Mouse (Mus musculus) layer of hippocampus, adult 11-12 months (tissue): Measurements from ENCODE around the gene Cand2.
A peak's percentile ranks its signal among the peaks of the same experiment; 100 is the strongest.
"Not testable (repeated sequence)": the region's sequence is repeated elsewhere in the genome, so short reads cannot be mapped to it uniquely, and the experiment has no call there.

Experiments used
- DNase-seq: peaks from one replicate; pipeline ENCODE4 v3.0.0; 2022; ENCODE audit warnings: low spot score

Gene Cand2

DNA sequence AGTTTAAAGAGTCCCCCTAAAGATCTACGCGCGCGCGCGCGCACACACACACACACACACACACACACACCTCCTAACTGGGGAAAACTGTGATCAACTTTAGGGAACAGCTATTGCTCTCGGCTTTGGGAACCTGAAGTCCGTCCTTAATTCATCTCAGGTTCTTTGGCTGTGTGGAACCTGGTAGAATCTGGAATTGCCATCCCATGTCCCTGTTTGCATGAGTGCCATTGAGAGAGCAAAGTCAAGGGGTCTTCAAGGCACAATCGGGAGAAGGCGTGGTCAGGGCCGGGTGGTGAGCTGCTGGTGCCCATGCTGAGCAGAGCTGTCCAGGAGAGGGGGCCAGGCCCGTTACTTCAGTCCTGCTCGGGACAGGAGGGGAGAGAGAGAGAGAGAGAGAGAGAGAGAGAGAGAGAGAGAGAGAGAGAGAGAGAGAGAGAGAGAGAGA lies 348 bp upstream of the Cand2 start:
- no peak for DNase-seq

DNA sequence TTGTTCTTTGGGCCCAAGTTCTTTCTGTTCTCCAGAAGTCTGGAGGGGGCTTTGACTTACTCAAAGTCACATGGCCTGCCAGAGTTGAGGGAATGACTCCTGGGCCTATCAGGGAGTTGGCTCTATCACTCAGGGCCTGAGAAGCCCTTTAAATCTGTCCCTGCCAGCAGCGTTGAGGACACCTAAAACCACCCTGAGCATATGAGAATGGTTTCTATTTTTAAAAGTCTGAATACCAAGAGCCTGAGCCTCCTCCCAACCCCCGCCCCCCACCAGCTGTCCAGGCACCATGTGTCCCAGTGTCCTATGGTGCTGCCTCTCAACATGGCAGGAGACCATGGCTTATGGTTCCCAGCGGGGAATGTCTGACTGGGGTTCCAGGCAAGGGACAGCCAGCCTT lies 1.5 kb downstream of the Cand2 start:
- DNase-seq: no peak

DNA sequence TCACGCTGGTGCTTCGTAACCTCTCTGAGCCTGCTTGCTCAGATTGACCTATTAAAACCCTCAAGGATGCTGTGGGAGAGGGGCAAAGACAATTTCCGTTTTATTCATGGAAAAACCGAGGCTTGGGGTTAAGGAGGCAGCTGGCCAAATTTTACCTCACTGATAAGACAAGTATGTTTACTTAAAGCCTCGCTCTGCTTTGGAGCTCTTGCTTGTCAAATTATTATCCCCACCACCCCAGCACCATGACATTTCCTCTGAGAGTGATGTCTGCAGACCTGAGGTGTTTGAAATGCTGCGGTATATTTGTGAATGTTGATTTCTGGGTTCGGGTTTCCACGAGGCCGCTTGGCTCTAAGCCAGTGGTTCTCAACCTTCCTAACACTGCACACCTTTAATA lies 2.0 kb downstream of the Cand2 start:
- no peak for DNase-seq

DNA sequence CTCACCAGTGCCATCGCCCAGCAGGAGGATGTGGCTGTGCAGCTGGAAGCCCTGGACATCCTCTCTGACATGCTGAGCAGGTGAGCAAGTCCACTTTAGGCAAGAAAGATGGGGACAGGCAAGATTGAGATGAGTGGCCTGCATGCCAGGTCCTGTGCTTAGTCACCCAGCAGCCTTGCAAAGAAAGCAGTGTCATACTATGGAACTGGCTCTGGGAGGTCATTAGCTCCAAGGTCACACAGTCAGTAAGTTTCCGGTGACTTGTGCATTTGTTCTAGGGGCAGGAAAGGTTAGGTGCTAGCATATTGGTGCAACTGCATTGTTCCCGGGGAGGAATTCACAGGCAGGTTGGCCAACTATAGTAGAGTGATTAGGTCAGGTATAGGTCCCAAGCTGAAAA lies 8.4 kb downstream of the Cand2 start:
- DNase-seq: no peak

DNA sequence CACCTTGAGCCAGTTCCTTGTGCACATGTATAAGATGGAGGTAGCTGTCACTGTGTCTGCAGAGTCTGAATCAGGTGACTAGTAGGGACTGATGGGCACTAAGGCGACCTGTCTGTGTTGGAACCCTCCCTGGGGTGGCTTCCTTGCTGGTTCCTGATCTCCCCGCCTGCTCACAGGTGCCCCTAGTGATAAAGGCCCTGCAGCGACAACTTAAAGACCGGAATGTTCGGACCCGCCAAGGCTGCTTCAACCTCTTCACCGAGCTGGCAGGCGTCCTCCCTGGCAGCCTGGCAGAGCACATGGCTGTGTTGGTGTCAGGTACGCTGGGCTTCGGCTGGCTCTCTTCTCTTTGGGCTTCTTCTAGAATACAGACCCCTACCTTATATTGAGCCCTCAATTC lies 16.7 kb downstream of the Cand2 start:
- no peak for DNase-seq

DNA sequence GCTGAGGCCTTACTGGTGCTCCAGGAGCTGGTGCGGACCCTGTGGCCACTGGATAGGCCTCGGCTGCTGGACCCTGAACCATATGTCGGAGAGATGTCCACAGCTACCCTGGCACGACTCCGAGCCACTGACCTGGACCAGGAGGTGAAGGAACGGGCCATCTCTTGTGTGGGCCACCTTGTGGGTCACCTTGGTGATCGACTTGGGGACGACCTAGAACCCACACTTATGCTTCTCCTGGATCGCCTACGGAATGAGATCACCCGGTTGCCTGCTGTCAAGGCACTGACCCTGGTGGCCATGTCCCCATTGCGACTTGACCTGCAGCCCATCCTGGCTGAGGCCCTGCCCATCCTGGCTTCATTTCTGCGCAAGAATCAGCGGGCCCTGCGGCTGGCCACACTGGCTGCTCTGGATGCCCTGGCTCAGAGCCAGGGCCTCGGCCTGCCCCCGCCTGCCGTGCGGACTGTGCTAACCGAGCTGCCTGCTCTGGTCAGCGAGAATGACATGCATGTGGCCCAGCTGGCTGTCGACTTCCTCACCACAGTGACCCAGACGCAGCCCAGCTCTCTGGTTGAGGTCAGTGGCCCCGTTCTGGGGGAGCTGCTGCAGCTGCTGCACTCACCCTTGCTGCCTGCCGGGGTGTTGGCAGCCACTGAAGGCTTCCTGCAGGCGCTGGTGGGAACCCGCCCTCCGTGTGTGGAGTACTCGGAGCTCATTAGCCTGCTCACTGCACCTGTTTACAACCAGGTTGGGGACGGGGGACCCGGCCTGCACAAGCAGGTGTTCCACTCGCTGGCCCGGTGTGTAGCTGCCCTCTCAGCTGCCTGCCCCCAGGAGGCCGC lies 17.7 kb downstream of the Cand2 start:
- DNase-seq: peak; percentile 21

DNA sequence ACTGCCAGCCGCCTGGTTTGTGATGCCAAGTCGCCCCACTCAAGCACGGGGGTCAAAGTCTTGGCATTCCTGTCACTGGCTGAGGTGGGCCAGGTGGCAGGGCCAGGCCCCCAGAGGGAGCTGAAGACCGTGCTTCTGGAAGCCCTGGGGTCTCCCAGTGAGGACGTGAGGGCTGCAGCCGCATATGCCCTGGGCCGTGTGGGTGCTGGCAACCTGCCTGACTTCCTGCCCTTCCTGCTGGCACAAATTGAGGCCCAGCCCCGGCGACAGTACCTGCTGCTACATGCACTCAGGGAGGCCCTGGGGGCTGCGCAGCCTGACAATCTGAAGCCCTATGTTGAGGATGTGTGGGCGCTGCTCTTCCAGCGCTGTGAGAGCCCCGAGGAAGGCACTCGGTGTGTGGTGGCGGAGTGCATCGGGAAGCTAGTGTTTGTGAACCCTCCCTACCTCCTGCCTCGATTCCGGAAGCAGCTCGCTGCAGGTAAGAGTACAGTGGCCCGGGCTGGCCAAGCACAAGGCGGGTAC lies 18.4 kb downstream of the Cand2 start:
- no peak for DNase-seq

DNA sequence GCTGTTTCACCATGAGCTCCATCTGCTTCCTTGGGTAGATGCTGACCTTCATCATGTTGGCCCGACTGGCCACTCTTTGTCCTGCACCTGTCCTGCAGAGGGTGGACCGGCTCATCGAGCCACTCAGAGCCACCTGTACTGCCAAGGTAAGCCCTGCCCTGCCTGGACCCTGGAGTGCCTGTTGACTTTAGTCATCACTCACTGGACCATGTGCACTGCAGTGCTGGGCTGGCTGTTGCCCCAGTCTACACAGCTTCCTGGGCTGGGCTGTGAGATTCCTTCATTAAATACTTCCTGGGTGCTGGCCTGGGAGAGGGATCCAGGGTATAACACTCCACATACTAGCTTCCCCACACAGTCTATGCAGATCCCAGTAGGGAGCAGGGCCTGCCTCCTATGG lies 27.5 kb downstream of the Cand2 start:
- DNase-seq: no peak

DNA sequence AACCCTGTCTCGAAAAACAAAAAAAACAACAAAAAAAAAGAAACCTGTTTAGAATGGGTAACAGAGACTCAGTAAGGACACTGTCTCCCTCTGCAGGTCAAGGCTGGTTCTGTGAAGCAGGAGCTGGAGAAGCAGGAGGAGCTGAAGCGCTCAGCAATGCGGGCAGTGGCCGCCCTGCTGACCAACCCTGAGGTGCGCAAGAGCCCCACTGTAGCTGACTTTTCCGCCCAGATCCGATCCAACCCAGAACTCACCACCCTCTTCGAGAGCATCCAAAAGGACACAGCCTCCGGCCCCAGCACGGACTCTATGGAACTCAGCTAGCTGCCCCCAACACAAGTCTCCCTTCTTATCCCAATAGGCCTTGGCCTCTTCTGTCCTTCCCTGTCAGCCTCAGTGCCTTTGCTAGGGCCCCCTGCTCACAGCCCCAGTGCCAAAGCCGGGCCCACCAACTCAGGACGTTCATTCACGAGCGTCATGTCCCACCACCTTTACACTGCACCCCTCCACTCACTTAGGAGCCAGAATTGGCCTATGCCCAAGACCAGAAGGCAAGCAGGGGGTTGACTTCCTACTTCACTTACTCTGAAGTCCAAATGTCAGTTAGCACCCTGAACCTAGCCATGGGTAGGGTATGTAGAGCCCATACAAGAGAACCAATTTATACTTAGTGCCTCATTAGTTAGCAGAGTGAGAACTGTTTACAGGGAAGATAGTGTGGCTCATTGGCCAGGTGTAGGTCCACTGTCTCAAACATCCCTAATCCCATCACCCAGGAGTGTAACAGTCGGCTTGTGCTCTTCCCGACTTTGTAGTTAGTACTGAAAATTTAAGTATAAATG lies 29.4 kb downstream of the Cand2 start:
- peak; percentile 82 for DNase-seq

DNA sequence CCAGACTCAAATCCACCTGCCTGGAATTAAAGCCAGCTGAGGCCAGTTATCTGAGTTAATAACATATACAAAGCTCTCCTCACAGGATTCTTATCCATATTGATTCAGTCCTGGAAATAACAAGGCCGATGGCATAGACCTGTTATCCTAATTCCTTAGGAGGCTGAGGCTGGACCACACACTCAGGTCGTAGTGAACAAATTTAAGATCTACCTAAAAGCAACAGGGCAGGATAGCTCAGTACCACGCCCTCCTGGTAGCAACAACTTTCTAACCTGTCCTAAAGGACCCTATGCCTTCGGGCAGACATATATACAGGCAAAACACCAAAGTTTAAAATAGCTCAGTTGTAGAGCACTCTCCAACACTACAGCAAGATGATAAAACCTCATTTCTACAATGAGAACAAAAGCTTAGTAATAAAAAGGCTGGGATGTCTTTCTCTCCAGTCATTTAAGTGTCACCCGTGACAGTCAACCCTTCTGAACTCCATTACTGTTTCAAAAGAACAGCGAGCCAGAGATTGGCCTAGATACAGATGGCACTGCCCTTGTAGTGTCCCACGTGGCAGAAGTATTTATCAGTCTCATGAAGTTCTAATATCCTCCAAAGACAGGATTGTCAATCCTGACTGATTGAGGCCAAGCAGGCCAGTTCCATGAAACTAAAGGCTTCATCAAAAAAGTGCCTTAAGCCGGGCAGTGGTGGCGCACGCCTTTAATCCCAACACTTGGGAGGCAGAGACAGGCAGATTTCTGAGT lies 30.3 kb downstream of the Cand2 start:
- no peak for DNase-seq

DNA sequence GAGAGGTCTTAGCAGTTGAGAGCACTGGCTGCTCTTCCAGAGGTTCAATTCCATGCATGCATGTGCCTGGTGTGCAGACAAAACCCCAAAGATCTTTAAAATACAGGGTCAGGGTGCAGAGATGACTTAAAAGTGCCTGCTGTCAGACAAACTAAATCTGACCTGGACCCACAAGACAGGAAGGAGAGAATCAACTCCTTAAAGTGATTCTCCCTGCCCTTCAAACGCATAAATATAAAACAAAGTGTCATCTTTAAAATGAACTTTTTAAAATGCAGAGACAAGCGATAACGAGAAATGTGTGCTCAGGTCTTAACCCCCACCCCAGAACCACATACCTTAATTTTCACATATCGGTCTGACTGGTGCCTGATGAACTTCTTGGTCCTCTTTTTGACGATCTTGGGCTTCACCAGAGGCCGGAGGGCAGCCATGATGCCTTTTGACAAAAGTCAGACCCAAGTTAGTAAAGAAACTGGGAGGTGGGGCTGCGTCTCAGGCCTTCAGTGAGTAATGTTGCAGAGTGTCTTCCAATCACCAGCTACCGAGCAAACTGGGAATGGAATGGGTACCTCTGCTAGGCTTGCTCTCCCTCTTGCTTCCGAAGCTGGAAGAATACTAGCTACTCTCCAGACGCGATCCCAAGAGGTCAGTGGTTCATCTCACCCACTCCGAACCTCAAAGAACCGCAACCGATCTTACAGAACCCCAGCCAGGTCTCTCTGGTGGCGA lies 33.3 kb downstream of the Cand2 start:
- no peak for DNase-seq

DNA sequence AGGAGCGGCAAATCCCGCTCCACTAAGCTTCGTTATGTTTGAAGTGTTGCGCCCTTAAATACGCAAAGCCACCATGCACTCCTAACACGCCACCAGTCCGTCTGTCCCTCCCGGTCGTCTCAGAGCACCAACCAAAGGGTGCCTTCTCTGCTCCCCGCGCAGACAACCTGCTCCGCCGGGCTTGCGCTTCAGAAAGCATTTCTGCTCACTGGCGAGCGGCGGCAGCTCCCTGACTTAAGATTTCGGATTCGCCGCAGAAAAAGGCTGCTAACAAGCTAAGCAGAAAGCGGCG lies 33.8 kb downstream of the Cand2 start:
- DNase-seq: no peak

DNA sequence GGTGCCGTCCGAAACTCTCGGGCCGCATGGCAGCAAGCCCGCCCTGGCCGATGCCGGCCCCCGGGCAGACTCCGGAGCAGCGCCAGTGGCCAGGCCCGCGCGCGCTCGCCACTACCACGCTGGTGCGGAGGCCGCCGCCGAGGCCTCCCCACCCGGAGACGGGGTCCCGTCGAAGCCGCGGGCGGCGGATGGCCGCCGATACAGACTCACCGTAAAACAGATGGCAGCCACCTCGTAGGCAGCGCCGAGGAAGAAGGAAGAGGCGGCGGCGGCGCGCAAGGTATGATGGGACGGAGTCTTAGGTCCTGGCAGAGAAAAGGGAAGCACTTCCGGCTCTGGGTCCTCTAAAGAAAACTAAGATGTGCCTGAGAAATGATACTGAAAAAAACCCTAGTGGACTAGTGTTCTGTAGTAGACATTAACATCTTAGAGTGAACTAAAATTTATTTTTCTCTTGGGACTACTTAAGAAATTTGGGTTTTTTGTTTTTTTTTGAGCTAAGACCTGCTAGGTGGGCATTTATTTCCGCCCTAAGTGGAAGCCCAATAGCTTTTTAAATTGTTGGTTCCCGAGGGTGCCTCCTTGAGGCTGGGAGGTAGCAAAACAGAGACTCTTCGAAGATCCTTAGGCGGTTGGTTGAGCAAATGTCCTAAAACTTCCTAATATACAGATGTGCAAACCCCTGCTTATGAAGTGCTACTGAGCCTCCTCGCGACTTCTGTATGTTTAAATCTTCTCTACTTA lies 34.3 kb downstream of the Cand2 start, which contains the start of gene Rpl32:
Gene Rpl32 (minus strand): TSS at position 260 of the 744 bp plus-strand sequence.
- DNase-seq: peak; percentile 88

DNA sequence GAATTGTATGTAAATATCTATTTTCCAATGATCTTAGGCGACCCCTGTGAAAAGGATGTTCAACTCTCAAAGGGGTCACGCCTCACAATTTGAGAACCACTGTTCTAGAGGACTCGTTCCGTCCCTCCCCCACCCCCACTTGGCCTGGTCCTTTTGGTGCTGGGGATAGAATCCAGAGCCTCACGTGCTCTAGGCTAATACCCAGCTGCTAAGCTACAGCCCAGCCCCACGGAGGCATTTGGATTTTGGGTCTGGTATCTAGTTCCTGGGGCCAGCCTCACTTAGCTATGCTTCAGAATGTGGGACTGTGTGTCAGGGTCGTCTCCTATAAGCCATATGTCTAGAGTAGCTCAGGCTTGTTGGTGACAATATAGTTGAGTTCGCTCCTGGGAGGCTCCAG lies 37.3 kb downstream of the Cand2 start:
- no peak for DNase-seq

DNA sequence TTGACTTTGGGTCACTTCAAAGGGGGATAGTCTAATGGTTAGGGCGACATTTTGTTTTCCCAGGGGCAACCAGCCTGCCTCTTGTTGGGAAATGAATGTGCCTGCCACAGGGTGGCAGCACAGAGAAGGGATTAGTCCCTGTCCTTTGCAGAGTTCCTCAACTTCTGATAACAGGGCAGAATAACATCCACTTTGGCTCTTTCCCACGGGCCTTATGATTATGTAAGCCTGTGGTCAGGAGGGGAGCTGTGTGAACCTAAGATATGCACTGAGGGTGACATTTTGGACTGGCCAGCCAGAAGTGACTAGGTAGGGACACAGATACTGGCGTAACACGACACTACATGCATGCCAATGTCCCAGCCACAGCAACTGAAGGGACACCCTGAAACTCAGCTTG lies 39.8 kb downstream of the Cand2 start:
- peak; percentile 71 for DNase-seq

DNA sequence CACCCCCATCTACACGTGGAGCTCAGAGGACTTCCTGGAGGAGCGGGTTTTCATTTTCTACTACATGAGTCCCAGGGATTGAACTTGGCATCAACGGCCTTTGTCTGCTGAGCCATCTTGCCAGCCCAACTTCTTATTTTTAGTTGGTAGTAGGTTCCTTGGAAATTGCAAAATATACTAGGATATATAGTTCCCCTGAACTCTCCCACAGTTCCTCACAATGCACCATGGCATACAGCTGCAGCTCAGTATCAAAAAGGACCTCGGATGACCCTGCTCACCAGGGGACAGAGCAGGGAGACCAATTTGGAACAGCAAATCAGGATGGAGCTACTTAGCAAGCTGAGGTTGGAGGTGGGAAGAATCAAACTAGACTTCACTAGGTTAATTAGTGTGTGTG lies 40.7 kb downstream of the Cand2 start:
- DNase-seq: no peak

DNA sequence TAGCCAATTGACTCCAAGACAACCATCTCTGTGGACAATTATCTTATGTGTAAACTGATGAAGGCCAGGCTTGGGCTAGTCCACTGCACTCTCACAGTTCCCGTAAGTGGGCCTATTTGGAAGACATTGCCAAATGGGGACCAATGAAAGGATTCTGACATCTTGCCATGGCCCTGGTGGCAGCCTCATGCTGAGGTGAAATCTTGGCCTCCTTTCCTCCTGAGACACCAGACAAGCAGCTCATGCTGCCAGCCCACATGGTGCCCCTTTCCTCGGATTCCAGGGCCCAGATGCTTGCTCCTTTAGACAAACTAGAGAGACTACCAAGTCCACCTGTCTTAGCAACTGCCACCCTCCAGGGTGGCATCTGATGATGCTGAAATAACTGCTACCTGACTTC lies 43.8 kb downstream of the Cand2 start:
- DNase-seq: no peak

DNA sequence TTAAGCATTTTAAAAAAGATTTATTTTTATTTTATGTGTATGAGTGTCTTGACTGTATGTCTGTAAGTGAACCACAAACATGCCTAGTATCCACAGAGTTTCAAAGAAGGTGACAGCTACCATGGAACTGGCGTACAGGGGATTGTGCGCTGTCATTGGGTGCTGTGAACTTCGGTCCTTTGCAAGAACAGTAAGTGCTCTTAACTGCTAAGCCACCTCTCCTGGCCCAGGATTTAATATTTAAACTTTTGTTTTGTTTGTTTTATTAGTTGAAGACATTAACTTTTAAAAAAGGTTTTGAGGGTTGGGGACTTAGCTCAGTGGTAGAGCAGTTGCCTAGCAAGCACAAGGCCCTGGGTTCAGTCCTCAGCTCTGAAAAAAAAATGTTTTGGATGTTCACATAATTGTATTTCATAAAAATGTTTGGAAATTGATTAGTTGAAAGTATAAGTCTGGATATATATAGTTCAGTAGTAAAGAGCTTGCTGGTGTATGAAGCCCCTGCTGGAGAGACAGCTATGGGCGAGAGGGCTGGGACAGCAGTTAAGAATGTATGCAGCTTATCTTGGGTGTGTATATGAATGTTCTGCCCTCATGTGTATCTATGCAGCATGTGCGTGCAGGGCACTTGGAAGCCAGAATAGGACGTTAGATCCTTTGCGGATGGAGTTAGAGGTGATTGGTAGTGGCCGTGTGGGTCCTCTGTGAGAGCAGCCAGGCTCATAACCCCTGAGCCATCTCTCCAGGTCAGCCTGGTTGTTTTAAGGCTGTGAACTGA lies 47.1 kb downstream of the Cand2 start:
- no peak for DNase-seq

DNA sequence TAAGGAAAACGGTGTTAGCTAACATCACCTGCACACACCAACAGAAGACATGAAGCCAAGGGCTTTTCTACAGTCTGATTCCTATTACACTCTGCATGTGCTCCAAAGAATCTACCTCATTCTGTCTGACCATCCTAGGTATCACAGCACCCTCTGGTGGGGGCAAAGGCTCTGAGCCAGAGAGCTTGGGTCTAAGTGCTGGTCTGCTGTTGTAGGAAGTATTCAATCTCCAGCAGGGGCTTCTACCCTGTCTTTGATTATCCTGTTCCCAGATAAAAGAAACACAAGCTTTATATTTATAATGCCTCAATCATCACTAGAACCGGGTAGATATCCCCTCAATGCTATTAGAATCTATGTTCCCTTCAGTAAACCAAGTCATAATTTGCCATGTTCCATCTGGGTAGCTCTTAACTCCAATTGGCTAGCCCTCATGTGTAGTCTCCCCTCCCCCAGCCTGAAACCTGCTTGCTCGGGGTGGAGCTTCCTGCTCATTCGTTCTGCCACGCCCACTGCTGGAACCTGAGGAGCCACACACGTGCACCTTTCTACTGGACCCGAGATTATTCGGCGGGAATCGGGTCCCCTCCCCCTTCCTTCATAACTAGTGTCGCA lies 49.6 kb downstream of the Cand2 start:
- DNase-seq: not testable (repeated sequence)
